Mouse (Mus musculus): ENCODE data around the gene Lce1l. TPM values are rescaled to one million over a fixed set of nuclear protein-coding genes. Genes with fewer than 3 reads are reported as not detected.
"Not testable (repeated sequence)": the region's sequence is repeated elsewhere in the genome, so short reads cannot be mapped to it uniquely, and the experiment has no call there.

Lce1l gene
- polyA plus RNA-seq, 2 experiments, result not detected

- no peak within 1 kb of the TSS for H3K4me3 ChIP-seq (ENCODE audit: insufficient read depth in 1 of 2, low read depth in 2 of 2, low read length in 2 of 2)
- H3K9ac ChIP-seq (replicated peaks), result no peak within 1 kb of the TSS
- 22% methylated on average over 1 of the region's 1 CpGs for WGBS (ENCODE audit: insufficient replicate concordance)
- TF ChIP-seq EP300 (IDR thresholded peaks at IDR 0.05; ENCODE audit: low read depth) (no peak), CTCF (IDR thresholded peaks at IDR 0.05; ENCODE audit: low read depth) (no peak)
- H3K9me3 ChIP-seq (ENCODE audit: control insufficient read depth, low read length), result no peaks in the 10 kb centered on the region
- ATAC-seq (ENCODE audit: insufficient read depth) (no peak), DNase-seq (ENCODE audit: low read depth in 3 of 3, low spot score in 3 of 3) (no peak)
- no peaks in the 10 kb centered on the region for H3K36me3 ChIP-seq (replicated peaks; ENCODE audit: control insufficient read depth, insufficient read depth, low read depth)
- no peaks in the 10 kb centered on the region for H3K4me1 ChIP-seq (replicated peaks; ENCODE audit: control insufficient read depth in 2 of 2, insufficient read depth in 2 of 2, low read length in 1 of 2)
- H3K27me3 ChIP-seq (ENCODE audit: control insufficient read depth, insufficient read depth, low read length), result no peaks in the 10 kb centered on the region
- no peak within 1 kb of the TSS for H3K27ac ChIP-seq
- H3K4me2 ChIP-seq (ENCODE audit: low read depth), result no peak within 1 kb of the TSS
Measured at GRCm38 (mm10) chr3:92827108-92827507, 24.0 kb downstream of the Lce1l start, which contains the start of gene Kprp. TSS of gene Kprp (minus strand) at chr3:92827247.

GRCm38 (mm10) chr3:92825808-92826207, 25.3 kb downstream of the Lce1l start:
- DNase-seq (ENCODE audit: low read depth in 3 of 3, low spot score in 3 of 3), result no peak
- H3K9ac ChIP-seq (replicated peaks), result no peak overlapping the region

GRCm38 (mm10) chr3:92816036-92816435, 35.0 kb downstream of the Lce1l start:
- DNase-seq (ENCODE audit: low read depth in 3 of 3, low spot score in 3 of 3); H3K27me3 ChIP-seq (ENCODE audit: control insufficient read depth, insufficient read depth, low read length); H3K9me3 ChIP-seq (ENCODE audit: control insufficient read depth, low read length); H3K36me3 ChIP-seq (replicated peaks; ENCODE audit: control insufficient read depth, insufficient read depth, low read depth); H3K4me3 ChIP-seq (ENCODE audit: insufficient read depth in 1 of 2, low read depth in 2 of 2, low read length in 2 of 2); H3K4me2 ChIP-seq (ENCODE audit: low read depth); H3K27ac ChIP-seq; H3K9ac ChIP-seq (replicated peaks); H3K4me1 ChIP-seq (replicated peaks; ENCODE audit: control insufficient read depth in 2 of 2, insufficient read depth in 2 of 2, low read length in 1 of 2); ATAC-seq (ENCODE audit: insufficient read depth): not testable (repeated sequence)
- 63% methylated on average over 2 of the region's 2 CpGs for WGBS (ENCODE audit: insufficient replicate concordance)

More at GRCm38 (mm10) chr3:92825808-92826207, 25.3 kb downstream of the Lce1l start:
- ATAC-seq (ENCODE audit: insufficient read depth), result no peak
- no peaks in the 10 kb centered on the region for H3K4me1 ChIP-seq (replicated peaks; ENCODE audit: control insufficient read depth in 2 of 2, insufficient read depth in 2 of 2, low read length in 1 of 2)
- no peak overlapping the region for H3K27ac ChIP-seq
- no peaks in the 10 kb centered on the region for H3K27me3 ChIP-seq (ENCODE audit: control insufficient read depth, insufficient read depth, low read length)
- H3K36me3 ChIP-seq (replicated peaks; ENCODE audit: control insufficient read depth, insufficient read depth, low read depth), result no peaks in the 10 kb centered on the region
- no peak overlapping the region for H3K4me3 ChIP-seq (ENCODE audit: insufficient read depth in 1 of 2, low read depth in 2 of 2, low read length in 2 of 2)
- no peak overlapping the region for H3K4me2 ChIP-seq (ENCODE audit: low read depth)
- no peaks in the 10 kb centered on the region for H3K9me3 ChIP-seq (ENCODE audit: control insufficient read depth, low read length)
- TF ChIP-seq CTCF (IDR thresholded peaks at IDR 0.05; ENCODE audit: low read depth) (no peak), EP300 (IDR thresholded peaks at IDR 0.05; ENCODE audit: low read depth) (no peak)
- WGBS (ENCODE audit: insufficient replicate concordance), result 4% methylated on average over 1 of the region's 1 CpGs

- Histone ChIP-seq H3K4me2 (ENCODE audit: low read depth) (no peak overlapping the region), H3K27me3 (ENCODE audit: control insufficient read depth, insufficient read depth, low read length) (no peaks in the 10 kb centered on the region), H3K4me1 (replicated peaks; ENCODE audit: control insufficient read depth in 2 of 2, insufficient read depth in 2 of 2, low read length in 1 of 2) (no peaks in the 10 kb centered on the region), H3K9ac (replicated peaks) (no peak overlapping the region), H3K36me3 (replicated peaks; ENCODE audit: control insufficient read depth, insufficient read depth, low read depth) (no peaks in the 10 kb centered on the region), H3K4me3 (ENCODE audit: insufficient read depth in 1 of 2, low read depth in 2 of 2, low read length in 2 of 2) (no peak overlapping the region), H3K27ac (no peak overlapping the region), H3K9me3 (ENCODE audit: control insufficient read depth, low read length) (no peaks in the 10 kb centered on the region)
- no peak for ATAC-seq (ENCODE audit: insufficient read depth)
- 64% methylated on average over 3 of the region's 3 CpGs for WGBS (ENCODE audit: insufficient replicate concordance)
- DNase-seq (ENCODE audit: low read depth in 3 of 3, low spot score in 3 of 3), result no peak
- TF ChIP-seq CTCF (IDR thresholded peaks at IDR 0.05; ENCODE audit: low read depth), result no peak
- no peak for TF ChIP-seq EP300 (IDR thresholded peaks at IDR 0.05; ENCODE audit: low read depth)
Measured at GRCm38 (mm10) chr3:92815581-92815980, 35.5 kb downstream of the Lce1l start.

- Histone ChIP-seq H3K9ac (replicated peaks) (no peak within 1 kb of the TSS), H3K4me2 (ENCODE audit: low read depth) (no peak within 1 kb of the TSS), H3K9me3 (ENCODE audit: control insufficient read depth, low read length) (no peaks in the 10 kb centered on the region), H3K4me1 (replicated peaks; ENCODE audit: control insufficient read depth in 2 of 2, insufficient read depth in 2 of 2, low read length in 1 of 2) (no peaks in the 10 kb centered on the region), H3K4me3 (ENCODE audit: insufficient read depth in 1 of 2, low read depth in 2 of 2, low read length in 2 of 2) (no peak within 1 kb of the TSS), H3K27me3 (ENCODE audit: control insufficient read depth, insufficient read depth, low read length) (no peaks in the 10 kb centered on the region), H3K27ac (no peak within 1 kb of the TSS), H3K36me3 (replicated peaks; ENCODE audit: control insufficient read depth, insufficient read depth, low read depth) (no peaks in the 10 kb centered on the region)
- ATAC-seq (ENCODE audit: insufficient read depth), result no peak
- no peak for TF ChIP-seq CTCF (IDR thresholded peaks at IDR 0.05; ENCODE audit: low read depth)
- TF ChIP-seq EP300 (IDR thresholded peaks at IDR 0.05; ENCODE audit: low read depth), result no peak
- DNase-seq (ENCODE audit: low read depth in 3 of 3, low spot score in 3 of 3), result no peak
Measured at GRCm38 (mm10) chr3:92807791-92808190, 43.3 kb downstream of the Lce1l start, which contains the start of gene Lce1k. TSS of gene Lce1k (minus strand) at chr3:92807891.

Other genes starting within 250 kb of the Lce1l start
- gene 2210017I01Rik, start 243.8 kb downstream of the Lce1l start, polyA plus RNA-seq (2012; rRNA removed), result not detected in 2 replicates
- gene 2210017I01Rik, start 243.8 kb downstream of the Lce1l start, polyA plus RNA-seq (2014; fragmentation: Nextera tagmentation; extraction: Ambion mirVana), result not detected in 2 replicates
- not detected in 2 replicates for gene Lce6a, start 229.6 kb downstream of the Lce1l start, polyA plus RNA-seq (2012; rRNA removed)
- gene Lce6a, start 229.6 kb downstream of the Lce1l start, polyA plus RNA-seq (2014; fragmentation: Nextera tagmentation; extraction: Ambion mirVana), result not detected in 2 replicates
- gene Lce1a1, start 203.0 kb downstream of the Lce1l start, polyA plus RNA-seq (2012; rRNA removed), result not detected in 2 replicates
- not detected in 2 replicates for gene Lce1a1, start 203.0 kb downstream of the Lce1l start, polyA plus RNA-seq (2014; fragmentation: Nextera tagmentation; extraction: Ambion mirVana)
- not detected in 2 replicates for gene Lce1b, start 194.4 kb downstream of the Lce1l start, polyA plus RNA-seq (2012; rRNA removed)
- gene Lce1b, start 194.4 kb downstream of the Lce1l start, polyA plus RNA-seq (2014; fragmentation: Nextera tagmentation; extraction: Ambion mirVana), result not detected in 2 replicates
- not detected in 2 replicates for gene Lce1a2, start 181.0 kb downstream of the Lce1l start, polyA plus RNA-seq (2012; rRNA removed)
- gene Lce1a2, start 181.0 kb downstream of the Lce1l start, polyA plus RNA-seq (2014; fragmentation: Nextera tagmentation; extraction: Ambion mirVana), result not detected in 2 replicates
- not detected in 2 replicates for gene Lce1c, start 172.0 kb downstream of the Lce1l start, polyA plus RNA-seq (2012; rRNA removed)
- not detected in 2 replicates for gene Lce1c, start 172.0 kb downstream of the Lce1l start, polyA plus RNA-seq (2014; fragmentation: Nextera tagmentation; extraction: Ambion mirVana)
- gene Lce1d, start 164.1 kb downstream of the Lce1l start, polyA plus RNA-seq (2012; rRNA removed), result not detected in 2 replicates
- not detected in 2 replicates for gene Lce1d, start 164.1 kb downstream of the Lce1l start, polyA plus RNA-seq (2014; fragmentation: Nextera tagmentation; extraction: Ambion mirVana)
- not detected in 2 replicates for gene Lce1e, start 142.2 kb downstream of the Lce1l start, polyA plus RNA-seq (2012; rRNA removed)
- not detected in 2 replicates for gene Lce1e, start 142.2 kb downstream of the Lce1l start, polyA plus RNA-seq (2014; fragmentation: Nextera tagmentation; extraction: Ambion mirVana)
- gene Lce1f, start 130.9 kb downstream of the Lce1l start, polyA plus RNA-seq (2012; rRNA removed), result not detected in 2 replicates
- gene Lce1f, start 130.9 kb downstream of the Lce1l start, polyA plus RNA-seq (2014; fragmentation: Nextera tagmentation; extraction: Ambion mirVana), result not detected in 2 replicates
- not detected in 2 replicates for gene Gm38119, start 112.2 kb downstream of the Lce1l start, polyA plus RNA-seq (2012; rRNA removed)
- not detected in 2 replicates for gene Gm38119, start 112.2 kb downstream of the Lce1l start, polyA plus RNA-seq (2014; fragmentation: Nextera tagmentation; extraction: Ambion mirVana)
- not detected in 2 replicates for gene Lce1g, start 98.9 kb downstream of the Lce1l start, polyA plus RNA-seq (2012; rRNA removed)
- gene Lce1g, start 98.9 kb downstream of the Lce1l start, polyA plus RNA-seq (2014; fragmentation: Nextera tagmentation; extraction: Ambion mirVana), result not detected in 2 replicates
- gene Lce1h, start 86.2 kb downstream of the Lce1l start, polyA plus RNA-seq (2012; rRNA removed), result not detected in 2 replicates
- gene Lce1h, start 86.2 kb downstream of the Lce1l start, polyA plus RNA-seq (2014; fragmentation: Nextera tagmentation; extraction: Ambion mirVana), result not detected in 2 replicates
- gene Lce1i, start 72.4 kb downstream of the Lce1l start, polyA plus RNA-seq (2012; rRNA removed), result not detected in 2 replicates
- not detected in 2 replicates for gene Lce1i, start 72.4 kb downstream of the Lce1l start, polyA plus RNA-seq (2014; fragmentation: Nextera tagmentation; extraction: Ambion mirVana)
- not detected in 2 replicates for gene Lce1j, start 60.8 kb downstream of the Lce1l start, polyA plus RNA-seq (2012; rRNA removed)
- gene Lce1j, start 60.8 kb downstream of the Lce1l start, polyA plus RNA-seq (2014; fragmentation: Nextera tagmentation; extraction: Ambion mirVana), result not detected in 2 replicates
- gene Lce1k, start 43.4 kb downstream of the Lce1l start, polyA plus RNA-seq (2012; rRNA removed), result not detected in 2 replicates
- gene Lce1k, start 43.4 kb downstream of the Lce1l start, polyA plus RNA-seq (2014; fragmentation: Nextera tagmentation; extraction: Ambion mirVana), result not detected in 2 replicates
- gene Kprp, start 24.0 kb downstream of the Lce1l start, polyA plus RNA-seq (2012; rRNA removed), result not detected in 2 replicates
- gene Kprp, start 24.0 kb downstream of the Lce1l start, polyA plus RNA-seq (2014; fragmentation: Nextera tagmentation; extraction: Ambion mirVana), result not detected in 2 replicates
- gene 2310050C09Rik, start 18.9 kb upstream of the Lce1l start, polyA plus RNA-seq (2012; rRNA removed), result not detected in 2 replicates
- gene 2310050C09Rik, start 18.9 kb upstream of the Lce1l start, polyA plus RNA-seq (2014; fragmentation: Nextera tagmentation; extraction: Ambion mirVana), result not detected in 2 replicates
- gene Lce3a, start 74.9 kb upstream of the Lce1l start, polyA plus RNA-seq (2012; rRNA removed), result not detected in 2 replicates
- not detected in 2 replicates for gene Lce3a, start 74.9 kb upstream of the Lce1l start, polyA plus RNA-seq (2014; fragmentation: Nextera tagmentation; extraction: Ambion mirVana)
- not detected in 2 replicates for gene Lce3b, start 81.7 kb upstream of the Lce1l start, polyA plus RNA-seq (2012; rRNA removed)
- not detected in 2 replicates for gene Lce3b, start 81.7 kb upstream of the Lce1l start, polyA plus RNA-seq (2014; fragmentation: Nextera tagmentation; extraction: Ambion mirVana)
- gene Lce3c, start 93.2 kb upstream of the Lce1l start, polyA plus RNA-seq (2012; rRNA removed), result not detected in 2 replicates
- not detected in 2 replicates for gene Lce3c, start 93.2 kb upstream of the Lce1l start, polyA plus RNA-seq (2014; fragmentation: Nextera tagmentation; extraction: Ambion mirVana)
- not detected in 2 replicates for gene Lce3d, start 106.1 kb upstream of the Lce1l start, polyA plus RNA-seq (2012; rRNA removed)
- gene Lce3d, start 106.1 kb upstream of the Lce1l start, polyA plus RNA-seq (2014; fragmentation: Nextera tagmentation; extraction: Ambion mirVana), result not detected in 2 replicates
- not detected in 2 replicates for gene Lce3e, start 115.8 kb upstream of the Lce1l start, polyA plus RNA-seq (2012; rRNA removed)
- not detected in 2 replicates for gene Lce3e, start 115.8 kb upstream of the Lce1l start, polyA plus RNA-seq (2014; fragmentation: Nextera tagmentation; extraction: Ambion mirVana)
- gene Lce3f, start 140.9 kb upstream of the Lce1l start, polyA plus RNA-seq (2012; rRNA removed), result not detected in 2 replicates
- not detected in 2 replicates for gene Lce3f, start 140.9 kb upstream of the Lce1l start, polyA plus RNA-seq (2014; fragmentation: Nextera tagmentation; extraction: Ambion mirVana)
- not detected in 2 replicates for gene Crct1, start 164.4 kb upstream of the Lce1l start, polyA plus RNA-seq (2012; rRNA removed)
- gene Crct1, start 164.4 kb upstream of the Lce1l start, polyA plus RNA-seq (2014; fragmentation: Nextera tagmentation; extraction: Ambion mirVana), result not detected in 2 replicates
- not detected in 2 replicates for gene Lce1m, start 167.8 kb upstream of the Lce1l start, polyA plus RNA-seq (2012; rRNA removed)
- gene Lce1m, start 167.8 kb upstream of the Lce1l start, polyA plus RNA-seq (2014; fragmentation: Nextera tagmentation; extraction: Ambion mirVana), result not detected in 2 replicates
- not detected in 2 replicates for gene Gm4858, start 217.5 kb upstream of the Lce1l start, polyA plus RNA-seq (2012; rRNA removed)
- gene Gm4858, start 217.5 kb upstream of the Lce1l start, polyA plus RNA-seq (2014; fragmentation: Nextera tagmentation; extraction: Ambion mirVana), result not detected in 2 replicates